Mouse (Mus musculus): ENCODE results near the gene Gm9117.
"Not testable (repeated sequence)": the region's sequence is repeated elsewhere in the genome, so short reads cannot be mapped to it uniquely, and the experiment has no call there.

The Gm9117 gene

GRCm38 (mm10) chr3:93943443-93943842, at the start of gene Gm9117:
Gene Gm9117, minus strand, starts transcription at chr3:93943543.
- DNase-seq (ENCODE audit: low spot score): not testable (repeated sequence)

- not testable (repeated sequence) for DNase-seq (ENCODE audit: low spot score)
Observed at GRCm38 (mm10) chr3:93968938-93969337, 25.6 kb upstream of the Gm9117 start.

- not testable (repeated sequence) for DNase-seq (ENCODE audit: low spot score)
Observed at GRCm38 (mm10) chr3:93961214-93961613, 17.9 kb upstream of the Gm9117 start, which contains the start of gene Tdpoz5. Gene Tdpoz5, minus strand, starts transcription at chr3:93961314.

- not testable (repeated sequence) for DNase-seq (ENCODE audit: low spot score)
Observed at GRCm38 (mm10) chr3:93938386-93938785, 5.0 kb downstream of the Gm9117 start.

All from urinary bladder, postnatal 14 days (tissue).